Mouse (Mus musculus) testis, adult 2 months (tissue): Measurements from ENCODE around the gene Fuca1. TPM values are rescaled to one million over a fixed set of nuclear protein-coding genes. Genes with fewer than 3 reads are reported as not detected.

Experiments
- H3K27ac ChIP-seq: fragments of 200-500 bp; 2 replicates; pipeline ENCODE4 v1.5.1; 2012; ENCODE audit warnings: low read depth, low read length; ENCODE audit not compliant: control insufficient read depth, insufficient read depth
- H3K27me3 ChIP-seq: fragments of 200-500 bp; 2 replicates; pipeline ENCODE4 v1.6.1; 2012; ENCODE audit warnings: mild to moderate bottlenecking, low read length, moderate library complexity; ENCODE audit not compliant: control insufficient read depth, insufficient read depth
- H3K36me3 ChIP-seq: fragments of 200-500 bp; 2 replicates; pipeline ENCODE4 v1.6.1; 2012; ENCODE audit warnings: mild to moderate bottlenecking, low read length; ENCODE audit not compliant: control insufficient read depth, insufficient read depth
- H3K4me1 ChIP-seq: fragments of 200-500 bp; 2 replicates; pipeline ENCODE4 v1.6.1; 2012; ENCODE audit warnings: low read length; ENCODE audit not compliant: control insufficient read depth, insufficient read depth
- H3K4me3 ChIP-seq: fragments of 200-500 bp; 2 replicates; pipeline ENCODE4 v1.5.1; 2012; ENCODE audit warnings: low read depth, mild to moderate bottlenecking, low read length, moderate library complexity, mixed read lengths; ENCODE audit not compliant: control insufficient read depth
- CTCF ChIP-seq: fragments of 200-500 bp; IDR thresholded peaks from 2 replicates; pipeline ENCODE4 v1.5.1; 2012; ENCODE audit warnings: low read depth, mild to moderate bottlenecking, inconsistent platforms, low read length, moderate library complexity; ENCODE audit not compliant: control insufficient read depth, insufficient read depth, insufficient replicate concordance
- POLR2A ChIP-seq: fragments of 200-500 bp; IDR thresholded peaks from 2 replicates; pipeline ENCODE4 v1.6.1; 2012; ENCODE audit warnings: low read depth, mild to moderate bottlenecking, inconsistent platforms, low read length, moderate library complexity; ENCODE audit not compliant: control insufficient read depth
- polyA plus RNA-seq: library from polyadenylated mRNA; depleted of rRNA; stranded (reverse); fragments of >200 nt; gene quantifications from 2 replicates; pipeline ENCODE4 v1.2.3, GENCODE M21; 2012

Gene Fuca1
- polyA plus RNA-seq, 1 experiment: 84.0 TPM

GRCm38 (mm10) chr4:135902606-135903242, 17.8 kb upstream of the Fuca1 start:
- TF ChIP-seq POLR2A (no peak), CTCF (no peak)

GRCm38 (mm10) chr4:135904810-135905209, 15.7 kb upstream of the Fuca1 start:
- H3K36me3 ChIP-seq: no peaks in the 10 kb centered on the region
- H3K27me3 ChIP-seq: no peaks in the 10 kb centered on the region
- no peak for TF ChIP-seq CTCF
- no peak overlapping the region for H3K4me3 ChIP-seq
- H3K4me1 ChIP-seq: no peaks in the 10 kb centered on the region
- H3K27ac ChIP-seq: no peak overlapping the region

More at GRCm38 (mm10) chr4:135902606-135903242, 17.8 kb upstream of the Fuca1 start:
- H3K4me3 ChIP-seq: no peak overlapping the region
- no peaks in the 10 kb centered on the region for H3K27me3 ChIP-seq
- peaks cover 2% of the 10 kb centered on the region for H3K4me1 ChIP-seq
- H3K27ac ChIP-seq: no peak overlapping the region
- no peaks in the 10 kb centered on the region for H3K36me3 ChIP-seq

- Histone ChIP-seq H3K27ac (no peak overlapping the region), H3K4me3 (no peak overlapping the region)
- TF ChIP-seq CTCF: no peak
- TF ChIP-seq POLR2A: no peak
Measured at GRCm38 (mm10) chr4:135906633-135907032, 13.9 kb upstream of the Fuca1 start.

GRCm38 (mm10) chr4:135909326-135910066, 11.0 kb upstream of the Fuca1 start:
- H3K4me1 ChIP-seq: no peaks in the 10 kb centered on the region
- H3K27me3 ChIP-seq: no peaks in the 10 kb centered on the region
- no peak overlapping the region for H3K27ac ChIP-seq
- TF ChIP-seq POLR2A: no peak
- no peak for TF ChIP-seq CTCF
- no peaks in the 10 kb centered on the region for H3K36me3 ChIP-seq
- H3K4me3 ChIP-seq: no peak overlapping the region

More at GRCm38 (mm10) chr4:135906633-135907032, 13.9 kb upstream of the Fuca1 start:
- no peaks in the 10 kb centered on the region for H3K27me3 ChIP-seq
- H3K4me1 ChIP-seq: no peaks in the 10 kb centered on the region
- H3K36me3 ChIP-seq: no peaks in the 10 kb centered on the region

GRCm38 (mm10) chr4:135911531-135911930, 9.0 kb upstream of the Fuca1 start:
- Histone ChIP-seq H3K36me3 (no peaks in the 10 kb centered on the region), H3K4me3 (no peak overlapping the region), H3K27ac (no peak overlapping the region), H3K4me1 (peaks cover under 1% of the 10 kb centered on the region), H3K27me3 (no peaks in the 10 kb centered on the region)
- no peak for TF ChIP-seq POLR2A
- TF ChIP-seq CTCF: no peak

- H3K27me3 ChIP-seq: no peaks in the 10 kb centered on the region
- H3K36me3 ChIP-seq: no peaks in the 10 kb centered on the region
- no peak overlapping the region for H3K27ac ChIP-seq
- H3K4me1 ChIP-seq: peaks cover 4% of the 10 kb centered on the region
- TF ChIP-seq POLR2A (no peak), CTCF (no peak)
- no peak overlapping the region for H3K4me3 ChIP-seq
Measured at GRCm38 (mm10) chr4:135912164-135912563, 8.4 kb upstream of the Fuca1 start.

- H3K4me3 ChIP-seq: no peak overlapping the region
- H3K27ac ChIP-seq: no peak overlapping the region
Measured at GRCm38 (mm10) chr4:135912835-135913234, 7.7 kb upstream of the Fuca1 start.

More at GRCm38 (mm10) chr4:135912835-135913234, 7.7 kb upstream of the Fuca1 start:
- no peaks in the 10 kb centered on the region for H3K36me3 ChIP-seq
- H3K27me3 ChIP-seq: no peaks in the 10 kb centered on the region
- peaks cover 4% of the 10 kb centered on the region for H3K4me1 ChIP-seq
- TF ChIP-seq POLR2A (no peak), CTCF (no peak)
